8 mouse cellular contexts compared by ENCODE assay signal in genomic region chr5:64806600-64806999, GRCm38 (mm10). TPM values are rescaled to one million over a fixed set of nuclear protein-coding genes. Genes with fewer than 3 reads are reported as not detected.
A peak's percentile ranks its signal among the peaks of the same experiment; 100 is the strongest.
DNase-seq lines count a peak whose midpoint lies in the region; ATAC-seq and TF ChIP-seq lines count a peak whose summit lies in the region.

No protein-coding gene starts in this region.

- TF ChIP-seq POLR2A in myocyte (IDR thresholded peaks at IDR 0.05; ENCODE audit: insufficient read length, low read depth), result no peak

- no peaks in the 10 kb centered on the region for H3K9me3 ChIP-seq in kidney, postnatal 0 days (replicated peaks; ENCODE audit: low read length)
- H3K9me3 ChIP-seq in embryonic facial prominence, embryonic 11.5 days (replicated peaks; ENCODE audit: control insufficient read depth, low read length), result no peaks in the 10 kb centered on the region
- H3K9me3 ChIP-seq in intestine, embryonic 14.5 days (ENCODE audit: control insufficient read depth, low read length), result no peaks in the 10 kb centered on the region

- H3K9ac ChIP-seq in kidney, postnatal 0 days (ENCODE audit: low read depth, low read length), result peak overlapping the region; percentile 24; the same call in 1 of the 2 replicates
- H3K9ac ChIP-seq in embryonic facial prominence, embryonic 11.5 days (replicated peaks; ENCODE audit: low read length), result peak overlapping the region; percentile 67
- peak overlapping the region; percentile 98 for H3K9ac ChIP-seq in intestine, embryonic 14.5 days (ENCODE audit: low read length)

- 20% methylated on average over 2 of the region's 2 CpGs for WGBS in kidney, postnatal 0 days
- WGBS in embryonic facial prominence, embryonic 11.5 days, result 20% methylated on average over 2 of the region's 2 CpGs
- WGBS in intestine, embryonic 14.5 days, result 14% methylated on average over 2 of the region's 2 CpGs

- TF ChIP-seq CTCF in kidney, postnatal 0 days (IDR thresholded peaks at IDR 0.05; ENCODE audit: low read depth), result no peak

- peak overlapping the region; percentile 96; the same call in 1 of the 2 replicates for H3K4me3 ChIP-seq in kidney, postnatal 0 days (replicated peaks; ENCODE audit: low read depth, low read length)
- no peak overlapping the region for H3K4me3 ChIP-seq in embryonic facial prominence, embryonic 11.5 days (ENCODE audit: low read depth, low read length)
- peak overlapping the region; percentile 81 for H3K4me3 ChIP-seq in intestine, embryonic 14.5 days (ENCODE audit: low read depth, low read length)
- peak overlapping the region; percentile 63 for H3K4me3 ChIP-seq in myocyte

- H3ac ChIP-seq in myocyte (ENCODE audit: control insufficient read depth, insufficient read length), result no peak overlapping the region

- H3K4me2 ChIP-seq in kidney, postnatal 0 days (ENCODE audit: low read length), result peak overlapping the region; percentile 67
- peak overlapping the region; percentile 51; the same call in 1 of the 2 replicates for H3K4me2 ChIP-seq in embryonic facial prominence, embryonic 11.5 days (ENCODE audit: low read depth, low read length)
- H3K4me2 ChIP-seq in intestine, embryonic 14.5 days (ENCODE audit: low read length), result peak overlapping the region; percentile 62
- peak overlapping the region; percentile 91 for H3K4me2 ChIP-seq in myocyte (ENCODE audit: low read depth)

- H3K27ac ChIP-seq in kidney, postnatal 0 days, result peak overlapping the region; percentile 84
- H3K27ac ChIP-seq in embryonic facial prominence, embryonic 11.5 days (replicated peaks; ENCODE audit: low read depth, low read length), result peak overlapping the region; percentile 87
- peak overlapping the region; percentile 92 for H3K27ac ChIP-seq in intestine, embryonic 14.5 days (ENCODE audit: low read depth)

- DNase-seq in kidney, postnatal 0 days (ENCODE audit: low spot score), result no peak
- no peak for DNase-seq in kidney, postnatal 36 days
- DNase-seq in embryonic facial prominence, embryonic 11.5 days (ENCODE audit: low spot score), result peak; percentile 15
- DNase-seq in intestine, embryonic 14.5 days (ENCODE audit: low spot score), result peak; percentile 68
- DNase-seq in frontal cortex, adult 2 months (ENCODE audit: extremely low spot score in 1 of 2, low spot score in 1 of 2), result no peak
- DNase-seq in spleen, adult 12 weeks (ENCODE audit: low spot score), result no peak
- no peak for DNase-seq in layer of hippocampus, adult 11-12 months (ENCODE audit: low spot score)

- ATAC-seq in kidney, postnatal 0 days (replicated peaks; ENCODE audit: low FRiP score, low read depth), result no peak
- ATAC-seq in embryonic facial prominence, embryonic 11.5 days (replicated peaks; ENCODE audit: insufficient number of reproducible peaks, low FRiP score, low TSS enrichment, low read depth), result no peak
- no peak for ATAC-seq in intestine, embryonic 14.5 days (replicated peaks; ENCODE audit: low FRiP score, low TSS enrichment, low read depth)

- H3K36me3 ChIP-seq in kidney, postnatal 0 days (ENCODE audit: insufficient read depth, low read length), result no peaks in the 10 kb centered on the region
- no peaks in the 10 kb centered on the region for H3K36me3 ChIP-seq in embryonic facial prominence, embryonic 11.5 days (replicated peaks; ENCODE audit: control insufficient read depth, insufficient read depth, low read depth, low read length)
- H3K36me3 ChIP-seq in intestine, embryonic 14.5 days (ENCODE audit: control insufficient read depth, insufficient read depth, low read length), result peaks cover 12% of the 10 kb centered on the region; the same call in 1 of the 2 replicates
- peaks cover 9% of the 10 kb centered on the region for H3K36me3 ChIP-seq in myocyte (ENCODE audit: control insufficient read depth, insufficient read depth)

- peaks cover 74% of the 10 kb centered on the region for H3K79me2 ChIP-seq in myocyte (ENCODE audit: control insufficient read depth, insufficient read depth)

- H3K4me1 ChIP-seq in kidney, postnatal 0 days (replicated peaks; ENCODE audit: insufficient read depth, low read length), result peaks cover 41% of the 10 kb centered on the region
- peaks cover 15% of the 10 kb centered on the region for H3K4me1 ChIP-seq in embryonic facial prominence, embryonic 11.5 days (ENCODE audit: control insufficient read depth, insufficient read depth, low read length)
- peaks cover 64% of the 10 kb centered on the region for H3K4me1 ChIP-seq in intestine, embryonic 14.5 days (replicated peaks; ENCODE audit: control insufficient read depth, insufficient read depth, low read length)

- H3K27me3 ChIP-seq in kidney, postnatal 0 days (ENCODE audit: insufficient read depth, low read length), result no peaks in the 10 kb centered on the region
- H3K27me3 ChIP-seq in embryonic facial prominence, embryonic 11.5 days (ENCODE audit: control insufficient read depth, insufficient read depth, low read length), result no peaks in the 10 kb centered on the region
- H3K27me3 ChIP-seq in intestine, embryonic 14.5 days (replicated peaks; ENCODE audit: control insufficient read depth, insufficient read depth, low read length), result no peaks in the 10 kb centered on the region
- H3K27me3 ChIP-seq in myocyte (ENCODE audit: control insufficient read depth, insufficient read depth, insufficient read length), result no peaks in the 10 kb centered on the region

TF ChIP-seq in myocyte, 11 proteins besides CTCF, POLR2A, EP300 and RAD21:
- TF ChIP-seq MYOD1 (IDR thresholded peaks at IDR 0.05; ENCODE audit: control insufficient read depth in 1 of 3, insufficient read length in 2 of 3, low read depth in 2 of 3), result no peak
- no peak for TF ChIP-seq TCF3 (IDR thresholded peaks at IDR 0.05; ENCODE audit: insufficient read length, low read depth)
- no peak for TF ChIP-seq CEBPB (IDR thresholded peaks at IDR 0.05; ENCODE audit: insufficient read depth, poor library complexity, severe bottlenecking)
TF ChIP-seq in myocyte: peak in this region for 0.

RNA-seq across cellular contexts. Expression of gene Klf3, which starts 3.4 kb away (rescaled TPM):
- 60.6 and 65.6 TPM in 2 replicates for polyA plus RNA-seq in kidney, postnatal 0 days (2015; fragmentation: Nextera tagmentation; extraction: Ambion mirVana)
- polyA plus RNA-seq in embryonic facial prominence, embryonic 11.5 days (2014; fragmentation: Nextera tagmentation; extraction: Ambion mirVana), result 31.5 and 34.6 TPM in 2 replicates
- polyA plus RNA-seq in intestine, embryonic 14.5 days (2014; fragmentation: Nextera tagmentation; extraction: Ambion mirVana), result 75.2 and 88.0 TPM in 2 replicates
- 27.4 TPM for polyA plus RNA-seq in myocyte (2012; fragmentation: generic; extraction: Trizol)
- 21.7 and 25.4 TPM in 2 replicates for polyA plus RNA-seq in frontal cortex, adult 2 months (2012; rRNA removed)

Comparison
In these comparisons a context has a peak if more than half of its experiments do, and no peak if none do; other contexts are left out.
1. DNase-seq: peak in embryonic facial prominence, embryonic 11.5 days (single experiment) and intestine, embryonic 14.5 days (single experiment); none in kidney, postnatal 0 days (single experiment), kidney, postnatal 36 days (0 of 2), frontal cortex, adult 2 months (0 of 2), spleen, adult 12 weeks (single experiment) and layer of hippocampus, adult 11-12 months (single experiment).
2. H3K9ac ChIP-seq: peak in every context shown above with its lines; median percentile 98 in intestine, embryonic 14.5 days; 67 in embryonic facial prominence, embryonic 11.5 days; 24 in kidney, postnatal 0 days.
3. Peak in every context shown above with its lines, with median percentiles within 50 percentile points of each other: H3K27ac ChIP-seq and H3K4me2 ChIP-seq.